Mouse (Mus musculus): ENCODE results near the gene Cct5. TPM values are rescaled to one million over a fixed set of nuclear protein-coding genes. Genes with fewer than 3 reads are reported as not detected.

Gene Cct5
- total and polyA plus RNA-seq, 3 experiments: 396 to 1,184 (median 798) TPM

DNA sequence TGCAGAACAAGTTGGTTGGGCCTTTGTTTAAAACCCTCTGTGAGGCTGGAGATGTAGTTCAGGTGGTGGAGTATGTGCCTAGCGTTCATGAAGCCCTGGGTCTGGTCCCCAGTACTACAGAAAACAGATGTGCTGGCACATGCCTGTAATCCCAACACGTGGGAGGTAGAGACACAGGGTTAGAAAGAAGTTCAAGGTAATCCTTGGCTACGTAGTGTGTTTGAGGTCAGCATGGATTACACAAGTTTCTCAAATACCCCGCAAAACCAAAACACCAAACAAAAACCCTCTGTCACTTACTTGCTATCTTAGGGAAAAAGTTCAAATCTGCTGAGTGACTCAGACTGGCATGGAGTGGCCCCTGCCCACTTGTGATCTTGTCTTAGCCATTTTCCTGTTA lies 10.4 kb upstream of the Cct5 start:
- Histone ChIP-seq H3K27me3 (ENCODE audit: control insufficient read depth in 1 of 2, insufficient read depth in 2 of 2, low read length in 2 of 2) (no peaks in the 10 kb centered on the region), H3K9ac (ENCODE audit: control insufficient read depth, low read depth, low read length, poor library complexity, severe bottlenecking) (no peak overlapping the region), H3K79me2 (ENCODE audit: control insufficient read depth, insufficient read depth, low read length, poor library complexity) (no peaks in the 10 kb centered on the region), H3K27ac (ENCODE audit: control insufficient read depth, low read depth, low read length) (no peak overlapping the region), H3K36me3 (ENCODE audit: control insufficient read depth in 1 of 2, insufficient read depth in 2 of 2, low read length in 2 of 2) (peaks cover 1 to 15% of the 10 kb centered on the region in 2 experiments; a peak in 3 of 4 replicates), H3K4me1 (ENCODE audit: control insufficient read depth in 1 of 2, insufficient read depth in 2 of 2, low read length in 2 of 2) (peaks cover 12 to 21% of the 10 kb centered on the region in 2 experiments), H3K9me3 (replicated peaks; ENCODE audit: insufficient read depth, low read length) (no peaks in the 10 kb centered on the region), H3K4me3 (ENCODE audit: control insufficient read depth in 1 of 2, insufficient read depth in 1 of 2, low read depth in 2 of 2, low read length in 2 of 2) (no peak overlapping the region)
- TF ChIP-seq GABPA (IDR thresholded peaks at IDR 0.05; ENCODE audit: low read depth, low read length) (no peak), HCFC1 (IDR thresholded peaks at IDR 0.05; ENCODE audit: low read depth, low read length) (no peak)
- DNase-seq (ENCODE audit: low read depth, low spot score): no peak

DNA sequence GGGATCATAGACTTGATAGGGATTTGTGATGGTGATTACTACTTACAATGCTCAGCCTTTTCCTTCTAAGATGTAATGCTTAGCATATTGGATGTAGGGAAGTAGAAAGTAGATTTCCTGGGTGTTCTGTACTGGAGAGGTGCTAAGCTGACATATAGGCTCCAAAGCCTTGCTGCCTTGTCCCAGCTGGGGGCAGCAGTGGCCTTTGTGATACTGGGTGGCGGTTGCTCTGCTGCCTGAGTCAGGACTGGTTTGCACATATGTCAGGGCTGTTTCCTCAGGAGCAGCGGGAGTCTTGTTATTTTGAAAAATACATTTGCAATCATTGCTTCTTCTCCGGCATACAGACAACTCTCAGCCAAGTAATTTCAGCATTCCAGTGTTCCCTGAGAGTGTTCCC lies 9.4 kb upstream of the Cct5 start:
- no peak for TF ChIP-seq POLR2AphosphoS2 (IDR thresholded peaks at IDR 0.05; ENCODE audit: low read length)
- TF ChIP-seq UBTF (IDR thresholded peaks at IDR 0.05; ENCODE audit: borderline replicate concordance, insufficient read depth, low read depth, low read length): no peak
- TF ChIP-seq MAZ (IDR thresholded peaks at IDR 0.05; ENCODE audit: low read depth, low read length): no peak
- TF ChIP-seq TCF12 (IDR thresholded peaks at IDR 0.05; ENCODE audit: low read depth, low read length): no peak
- TF ChIP-seq POLR2AphosphoS5 (IDR thresholded peaks at IDR 0.05; ENCODE audit: borderline replicate concordance, low read depth, low read length): no peak
- TF ChIP-seq KAT2A (conservative IDR thresholded peaks at IDR 0.05; ENCODE audit: low read depth, low read length): no peak
- no peak for TF ChIP-seq MEF2A (IDR thresholded peaks at IDR 0.05; ENCODE audit: extremely low read depth, insufficient replicate concordance, low read depth, low read length, poor library complexity, severe bottlenecking)
- TF ChIP-seq MAFK (IDR thresholded peaks at IDR 0.05; ENCODE audit: borderline replicate concordance, low read depth, low read length): no peak
- no peak for TF ChIP-seq CHD1 (IDR thresholded peaks at IDR 0.05; ENCODE audit: low read depth, low read length)
- no peak for TF ChIP-seq ZNF384 (IDR thresholded peaks at IDR 0.05; ENCODE audit: low read depth, low read length)
- no peak for TF ChIP-seq USF2 (IDR thresholded peaks at IDR 0.05; ENCODE audit: borderline replicate concordance in 1 of 2, insufficient read depth in 1 of 2, low read depth in 1 of 2, low read length in 2 of 2)
- peak; percentile 25; the same call in 1 of the 2 replicates for TF ChIP-seq ZC3H11A (IDR thresholded peaks at IDR 0.05; ENCODE audit: low read depth, low read length)
- TF ChIP-seq USF1 (IDR thresholded peaks at IDR 0.05; ENCODE audit: low read depth, low read length): no peak
- TF ChIP-seq CTCF (IDR thresholded peaks at IDR 0.05 in 2 of 3, conservative IDR thresholded peaks at IDR 0.05 in 1 of 3; ENCODE audit: control insufficient read depth in 1 of 3, insufficient read depth in 1 of 3, low read depth in 2 of 3, low read length in 3 of 3, poor library complexity in 1 of 3, severe bottlenecking in 1 of 3): peak; percentile 22 to 46 (median 37)
- TF ChIP-seq MYB (IDR thresholded peaks at IDR 0.05; ENCODE audit: low read depth, low read length): no peak
- TF ChIP-seq CHD2 (IDR thresholded peaks at IDR 0.05; ENCODE audit: low read length): no peak
- peak; percentile 37 for TF ChIP-seq SMC3 (IDR thresholded peaks at IDR 0.05; ENCODE audit: low read depth, low read length)
- no peak for TF ChIP-seq GABPA (IDR thresholded peaks at IDR 0.05; ENCODE audit: low read depth, low read length)
- no peak for TF ChIP-seq TBP (IDR thresholded peaks at IDR 0.05; ENCODE audit: low read depth, low read length)
- no peak for TF ChIP-seq ZMIZ1 (IDR thresholded peaks at IDR 0.05; ENCODE audit: low read depth, low read length)
- no peak for TF ChIP-seq BHLHE40 (IDR thresholded peaks at IDR 0.05; ENCODE audit: borderline replicate concordance, low read depth, low read length)
- TF ChIP-seq RAD21 (IDR thresholded peaks at IDR 0.05; ENCODE audit: low read depth, low read length): peak; percentile 49
- no peak for DNase-seq (ENCODE audit: low read depth, low spot score)
- peaks cover 12 to 21% of the 10 kb centered on the region in 2 experiments for H3K4me1 ChIP-seq (ENCODE audit: control insufficient read depth in 1 of 2, insufficient read depth in 2 of 2, low read length in 2 of 2)
- H3K4me3 ChIP-seq (ENCODE audit: control insufficient read depth in 1 of 2, insufficient read depth in 1 of 2, low read depth in 2 of 2, low read length in 2 of 2): no peak overlapping the region
- no peak overlapping the region for H3K9ac ChIP-seq (ENCODE audit: control insufficient read depth, low read depth, low read length, poor library complexity, severe bottlenecking)
- peaks cover 1 to 15% of the 10 kb centered on the region in 2 experiments; a peak in 3 of 4 replicates for H3K36me3 ChIP-seq (ENCODE audit: control insufficient read depth in 1 of 2, insufficient read depth in 2 of 2, low read length in 2 of 2)
- no peaks in the 10 kb centered on the region for H3K79me2 ChIP-seq (ENCODE audit: control insufficient read depth, insufficient read depth, low read length, poor library complexity)
- no peak overlapping the region for H3K27ac ChIP-seq (ENCODE audit: control insufficient read depth, low read depth, low read length)
- H3K27me3 ChIP-seq (ENCODE audit: control insufficient read depth in 1 of 2, insufficient read depth in 2 of 2, low read length in 2 of 2): no peaks in the 10 kb centered on the region
- no peaks in the 10 kb centered on the region for H3K9me3 ChIP-seq (replicated peaks; ENCODE audit: insufficient read depth, low read length)

Data from MEL (cell line).